Mouse (Mus musculus) myocyte (in vitro differentiated cells): ENCODE measurements around the gene Speer4d. TPM values are rescaled to one million over a fixed set of nuclear protein-coding genes. Genes with fewer than 3 reads are reported as not detected.
"Not testable (repeated sequence)": the region's sequence is repeated elsewhere in the genome, so short reads cannot be mapped to it uniquely, and the experiment has no call there.

Experiments used
- H3K27me3 ChIP-seq: one replicate; pipeline ENCODE4 v1.6.1; 2011; ENCODE audit not compliant: control insufficient read depth, insufficient read depth, insufficient read length
- H3K36me3 ChIP-seq: one replicate; pipeline ENCODE4 v1.6.1; 2011; ENCODE audit not compliant: control insufficient read depth, insufficient read depth
- H3K4me2 ChIP-seq: one replicate; pipeline ENCODE4 v1.6.1; 2011; ENCODE audit warnings: low read depth, control low read depth
- H3K4me3 ChIP-seq: one replicate; pipeline ENCODE4 v1.5.1; 2011; ENCODE audit warnings: mild to moderate bottlenecking, control low read depth, moderate library complexity
- H3K79me2 ChIP-seq: one replicate; pipeline ENCODE4 v1.6.1; 2011; ENCODE audit not compliant: control insufficient read depth, insufficient read depth
- H3ac ChIP-seq: one replicate; pipeline ENCODE4 v1.6.1; 2011; ENCODE audit not compliant: control insufficient read depth, insufficient read length
- polyA plus RNA-seq: library from polyadenylated mRNA; unstranded; fragments of >200 nt; fragmentation: generic; extraction: Trizol; gene quantifications from one replicate; pipeline ENCODE4 v1.2.1, GENCODE M21; 2012; ENCODE audit warnings: missing spikeins

Gene Speer4d
- not detected for polyA plus RNA-seq

DNA sequence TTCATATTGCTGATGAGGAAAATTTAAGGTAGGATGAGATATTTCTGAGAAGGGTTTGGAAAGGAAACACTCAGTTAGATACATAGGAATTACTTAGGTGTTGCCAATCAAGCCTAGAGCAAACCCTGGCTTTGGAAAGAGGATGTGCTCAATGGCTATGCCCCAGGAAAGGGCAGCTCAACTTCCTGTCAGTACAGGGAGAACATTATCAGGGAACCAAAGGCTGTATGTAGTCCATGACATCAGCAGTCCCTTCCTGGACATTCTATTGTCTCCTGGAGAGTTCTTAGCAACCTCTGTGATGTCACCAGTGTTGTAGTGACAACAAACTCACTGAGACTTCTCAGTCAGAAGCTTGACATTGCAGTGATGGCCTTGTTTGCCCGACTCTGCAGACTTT, at the start of gene Speer4d:
TSS of gene Speer4d (plus strand) at position 301 of the 400 bp plus-strand sequence.
- H3K4me3 ChIP-seq, H3K79me2 ChIP-seq, H3K27me3 ChIP-seq, H3ac ChIP-seq, H3K4me2 ChIP-seq, H3K36me3 ChIP-seq: not testable (repeated sequence)

DNA sequence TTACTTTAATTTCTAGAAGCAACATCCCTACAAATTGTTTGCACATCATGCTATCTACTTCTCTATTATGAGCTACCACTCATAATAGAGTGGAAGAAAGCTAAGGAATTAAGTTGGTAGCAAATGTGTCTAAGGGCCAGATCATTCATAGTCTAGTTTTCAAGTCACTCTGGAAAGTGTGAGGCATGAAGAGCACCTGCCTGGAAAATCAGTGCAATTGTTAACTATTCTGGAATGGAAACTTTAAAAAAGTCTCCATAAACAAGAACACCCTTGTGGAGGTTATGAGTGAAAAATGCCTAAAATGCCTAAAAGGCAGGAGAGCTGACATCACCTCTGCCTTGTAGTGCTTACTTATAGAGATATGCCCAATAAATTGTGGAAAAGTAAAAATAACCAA, 45.1 kb upstream of the Speer4d start:
- not testable (repeated sequence) for H3K79me2 ChIP-seq, H3ac ChIP-seq, H3K4me3 ChIP-seq, H3K36me3 ChIP-seq, H3K27me3 ChIP-seq, H3K4me2 ChIP-seq

DNA sequence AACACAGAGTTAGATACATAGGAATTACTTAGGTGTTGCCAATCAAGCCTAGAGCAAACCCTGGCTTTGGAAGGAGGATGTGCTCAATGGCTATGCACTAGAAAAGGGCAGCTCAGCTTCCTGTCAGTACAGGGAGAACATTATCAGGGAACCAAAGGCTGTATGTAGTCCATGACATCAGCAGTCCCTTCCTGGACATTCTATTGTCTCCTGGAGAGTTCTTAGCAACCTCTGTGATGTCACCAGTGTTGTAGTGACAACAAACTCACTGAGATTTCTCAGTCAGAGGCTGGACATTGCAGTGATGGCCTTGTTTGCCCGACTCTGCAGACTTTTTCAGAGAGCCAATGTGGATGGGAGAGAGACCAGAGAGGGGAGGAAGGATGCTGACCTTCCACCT, 41.8 kb upstream of the Speer4d start, which contains the start of gene Gm21083:
TSS of gene Gm21083 (plus strand) at position 301 of the 400 bp plus-strand sequence.
- not testable (repeated sequence) for H3K4me2 ChIP-seq, H3ac ChIP-seq, H3K4me3 ChIP-seq, H3K36me3 ChIP-seq, H3K79me2 ChIP-seq, H3K27me3 ChIP-seq

DNA sequence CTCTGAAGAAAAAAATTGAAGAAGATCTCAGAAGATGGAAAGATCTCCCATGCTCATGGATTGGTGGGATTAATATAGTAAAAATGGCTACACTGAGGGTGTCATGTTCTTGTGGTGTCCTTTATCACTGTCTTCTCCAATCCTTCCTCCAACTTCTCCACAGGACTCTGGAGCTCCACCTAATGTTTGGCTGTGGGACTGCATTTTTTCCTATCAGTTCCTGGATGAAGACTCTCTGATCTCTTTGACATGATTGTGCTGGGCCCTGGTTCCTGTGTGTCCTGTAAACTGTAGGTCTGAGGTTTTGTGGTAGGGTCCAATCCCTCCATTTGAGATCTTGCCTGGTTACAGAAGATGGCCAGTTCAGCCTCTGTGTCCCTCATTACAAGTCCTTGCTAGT, 32.5 kb upstream of the Speer4d start:
- H3K4me3 ChIP-seq, H3K27me3 ChIP-seq, H3K36me3 ChIP-seq, H3K79me2 ChIP-seq, H3ac ChIP-seq, H3K4me2 ChIP-seq: not testable (repeated sequence)

DNA sequence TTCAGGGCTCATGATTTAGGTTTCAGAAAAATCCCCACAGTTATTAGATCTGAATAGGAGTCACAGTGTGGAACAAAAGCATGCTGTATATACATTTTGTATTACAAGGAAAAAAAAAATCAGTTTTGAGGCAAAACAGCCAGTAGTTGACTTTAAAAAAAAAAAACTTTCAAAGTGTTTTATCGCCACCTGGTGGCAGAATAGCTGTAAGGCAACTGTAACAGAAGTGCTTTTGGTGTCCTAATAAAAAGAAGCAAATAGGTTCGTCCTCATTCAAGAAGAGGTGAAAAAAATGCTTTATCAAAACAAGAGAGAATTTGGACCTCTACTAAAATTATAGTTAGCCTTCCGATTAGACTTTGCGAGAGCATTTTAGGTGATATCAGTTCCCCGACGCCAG, 30.6 kb upstream of the Speer4d start:
- H3ac ChIP-seq, H3K36me3 ChIP-seq, H3K4me3 ChIP-seq, H3K27me3 ChIP-seq, H3K4me2 ChIP-seq, H3K79me2 ChIP-seq: not testable (repeated sequence)

DNA sequence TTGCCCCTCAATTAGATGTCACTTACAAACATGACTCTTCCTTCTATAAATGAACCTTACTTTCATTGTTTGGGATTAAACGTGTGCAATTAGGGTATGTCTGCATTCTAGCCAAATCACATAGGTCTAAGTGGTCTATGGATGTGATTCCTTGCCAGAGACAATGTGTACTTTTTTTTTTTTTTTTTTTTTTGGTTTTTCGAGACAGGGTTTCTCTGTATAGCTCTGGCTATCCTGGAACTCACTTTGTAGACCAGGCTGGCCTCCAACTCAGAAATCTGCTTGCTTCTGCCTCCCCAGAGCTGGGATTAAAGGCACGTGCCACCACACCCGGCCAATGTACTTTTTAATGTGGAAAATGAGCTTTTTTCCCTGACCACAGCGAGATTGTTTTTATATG, 28.2 kb upstream of the Speer4d start:
- not testable (repeated sequence) for H3ac ChIP-seq, H3K36me3 ChIP-seq, H3K4me2 ChIP-seq, H3K79me2 ChIP-seq, H3K4me3 ChIP-seq, H3K27me3 ChIP-seq

DNA sequence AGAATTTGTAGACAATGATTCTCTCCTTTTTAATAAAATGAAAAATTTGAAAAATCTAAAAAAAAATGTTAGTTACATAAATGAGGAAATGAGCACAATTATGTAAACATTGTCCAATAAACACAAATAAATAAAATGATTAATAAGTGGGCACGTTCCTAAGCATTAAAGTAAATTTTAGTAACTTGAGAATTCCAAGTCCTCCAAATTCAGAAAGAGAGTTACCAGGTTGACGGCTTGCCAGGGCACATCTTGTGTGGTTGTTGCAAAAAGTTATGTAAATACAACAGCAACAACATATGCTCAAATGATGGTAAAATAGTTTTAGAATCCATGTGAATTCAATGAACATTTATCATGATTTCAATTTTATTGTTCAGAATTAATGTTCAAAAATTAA, 27.3 kb upstream of the Speer4d start:
- H3K4me2 ChIP-seq = not testable (repeated sequence)

DNA sequence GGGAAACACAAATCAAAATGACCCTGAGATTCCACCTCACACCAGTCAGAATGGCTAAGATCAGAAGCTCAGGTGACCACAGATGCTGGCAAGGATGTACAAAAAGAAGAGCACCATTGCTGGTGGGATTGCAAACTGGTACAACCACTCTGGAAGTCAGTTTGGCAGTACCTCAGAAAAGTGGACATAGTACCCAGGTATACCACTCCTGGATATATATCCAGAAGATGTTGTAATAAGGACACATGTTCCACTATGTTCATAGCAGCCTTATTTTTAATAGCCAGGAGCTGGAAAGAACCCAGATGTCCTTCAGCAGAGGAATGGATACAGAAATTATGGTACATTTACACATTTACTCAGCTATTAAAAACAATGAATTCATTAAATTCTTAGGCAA, 20.0 kb upstream of the Speer4d start:
- H3ac ChIP-seq, H3K4me2 ChIP-seq, H3K36me3 ChIP-seq, H3K27me3 ChIP-seq, H3K4me3 ChIP-seq, H3K79me2 ChIP-seq: not testable (repeated sequence)

More for the DNA sequence above, 27.3 kb upstream of the Speer4d start:
- not testable (repeated sequence) for H3K27me3 ChIP-seq, H3K79me2 ChIP-seq, H3ac ChIP-seq, H3K36me3 ChIP-seq, H3K4me3 ChIP-seq

DNA sequence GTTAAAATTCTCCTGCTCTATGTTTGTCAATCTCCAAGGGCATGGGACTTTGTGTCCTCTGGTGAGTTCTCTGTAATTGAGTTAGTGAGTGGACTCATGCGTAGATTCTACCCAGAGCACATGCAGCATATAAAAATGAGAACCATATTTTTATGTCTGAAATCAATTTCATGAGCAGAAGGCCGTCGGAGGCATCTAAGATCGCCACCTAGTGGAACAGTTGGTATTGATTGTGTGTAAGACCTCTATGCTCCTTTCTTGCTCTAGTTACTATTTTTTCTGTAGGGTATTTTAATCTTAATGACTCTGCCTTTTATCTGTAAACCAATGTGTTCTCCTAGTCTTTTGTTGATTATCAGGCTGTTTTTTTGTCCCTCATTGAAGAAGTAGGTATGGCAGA, 18.5 kb upstream of the Speer4d start:
- H3ac ChIP-seq, H3K27me3 ChIP-seq, H3K79me2 ChIP-seq, H3K36me3 ChIP-seq, H3K4me3 ChIP-seq, H3K4me2 ChIP-seq: not testable (repeated sequence)

DNA sequence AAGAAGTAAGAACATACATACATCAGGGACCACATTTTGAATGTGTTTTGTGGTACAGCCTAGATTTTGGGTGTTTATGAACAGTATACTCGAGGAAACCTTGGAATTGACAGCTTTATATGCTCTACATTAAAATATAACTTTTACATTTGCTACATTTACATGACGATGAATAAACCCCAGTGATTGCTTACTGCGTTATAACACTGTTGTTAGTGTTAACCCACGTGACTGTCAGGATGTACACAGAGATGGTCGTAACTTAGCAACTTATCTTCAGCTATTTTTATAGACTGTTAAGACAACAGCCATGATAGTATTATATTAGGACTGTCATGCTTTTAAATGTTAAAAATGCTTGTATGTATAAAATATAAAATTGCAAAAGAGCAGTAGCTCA, 17.4 kb upstream of the Speer4d start:
- H3ac ChIP-seq, H3K79me2 ChIP-seq: not testable (repeated sequence)

DNA sequence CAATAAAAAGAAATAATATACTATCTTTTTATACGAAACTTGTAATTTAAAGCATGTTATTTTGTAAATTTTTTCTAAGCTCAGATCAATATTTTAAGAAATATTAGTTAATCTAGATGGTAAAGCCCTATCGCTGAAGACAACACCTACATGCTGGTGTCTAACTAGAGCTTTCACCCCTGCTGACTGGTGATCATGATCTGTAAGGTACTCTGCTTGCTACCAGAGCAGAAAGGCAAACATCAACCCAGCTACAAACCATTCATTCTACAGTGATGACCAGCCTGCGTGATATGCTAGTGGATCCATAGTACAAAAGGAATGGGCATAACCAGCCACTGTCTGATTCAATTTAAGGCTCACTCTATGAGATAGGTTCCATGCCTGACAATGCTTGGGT, 16.9 kb upstream of the Speer4d start:
- not testable (repeated sequence) for H3ac ChIP-seq, H3K36me3 ChIP-seq, H3K4me3 ChIP-seq, H3K4me2 ChIP-seq, H3K79me2 ChIP-seq, H3K27me3 ChIP-seq

More for the DNA sequence above, 17.4 kb upstream of the Speer4d start:
- not testable (repeated sequence) for H3K4me2 ChIP-seq, H3K36me3 ChIP-seq, H3K4me3 ChIP-seq, H3K27me3 ChIP-seq

DNA sequence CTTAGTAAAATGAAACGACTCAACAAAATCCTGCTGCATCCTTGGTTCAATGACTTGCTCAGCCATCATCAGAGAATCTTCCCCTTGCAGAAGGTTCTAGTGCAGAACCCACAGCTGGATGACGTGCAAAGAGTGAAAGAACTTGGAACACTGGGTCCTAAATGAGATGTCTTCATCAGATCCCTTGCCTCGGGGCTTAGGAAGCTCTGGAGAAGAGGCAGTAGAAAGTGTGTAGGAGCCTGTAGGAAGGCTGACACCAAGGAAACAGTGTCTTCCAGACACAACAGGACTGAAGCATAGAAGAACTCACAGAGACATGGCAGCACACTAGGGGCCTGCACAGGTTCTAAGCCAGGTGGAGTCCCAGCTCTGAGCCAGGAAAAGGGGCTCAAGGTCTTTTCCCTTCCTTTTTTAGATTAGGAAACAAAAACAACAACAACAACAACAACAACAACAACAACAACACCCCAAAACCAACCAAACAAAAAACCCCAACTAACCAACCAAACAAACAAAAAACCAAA, 16.4 kb upstream of the Speer4d start:
- H3K4me2 ChIP-seq, H3K79me2 ChIP-seq, H3K36me3 ChIP-seq, H3K27me3 ChIP-seq, H3K4me3 ChIP-seq, H3ac ChIP-seq: not testable (repeated sequence)

DNA sequence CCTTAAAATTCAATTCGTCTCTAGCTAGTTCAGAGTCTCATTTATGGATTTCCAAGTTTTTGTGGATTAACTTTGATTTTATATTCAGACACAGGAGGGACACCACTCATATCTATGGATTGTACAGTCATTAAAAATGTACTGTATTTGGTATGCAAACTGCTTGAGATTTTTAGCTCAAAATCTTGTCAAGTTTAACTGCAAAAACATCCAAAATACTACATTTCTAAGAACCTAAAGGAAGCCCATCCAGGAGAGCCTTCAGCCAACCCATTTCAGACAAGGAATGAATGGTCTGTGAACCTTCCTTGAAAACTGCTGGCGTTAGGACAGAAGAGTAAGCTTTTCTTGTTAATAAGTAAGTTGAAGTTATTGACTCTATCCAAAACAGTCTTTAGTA, 15.9 kb upstream of the Speer4d start:
- not testable (repeated sequence) for H3K4me2 ChIP-seq, H3K4me3 ChIP-seq, H3K27me3 ChIP-seq, H3K36me3 ChIP-seq, H3ac ChIP-seq, H3K79me2 ChIP-seq
